Mouse (Mus musculus) hindbrain, embryonic 11.5 days (tissue): ENCODE measurements around the gene Mc3r. TPM values are rescaled to one million over a fixed set of nuclear protein-coding genes. Genes with fewer than 3 reads are reported as not detected.

ENCODE experiments used
- ATAC-seq: fragments of 200-750 bp; cut with Nextera tagmentation; 2 replicates; pipeline ENCODE4 v1.8.0; 2017; ENCODE audit warnings: mild to moderate bottlenecking, moderate TSS enrichment, moderate library complexity; ENCODE audit not compliant: low FRiP score
- DNase-seq: peaks from one replicate; pipeline ENCODE4 v3.0.0-alpha.2; 2015; ENCODE audit warnings: low spot score
- H3K27ac ChIP-seq: fragments of 300-500 bp; sonication (generic); 2 replicates; pipeline ENCODE4 v1.5.1; 2014; ENCODE audit warnings: mild to moderate bottlenecking, low read depth, low read length
- H3K27me3 ChIP-seq: fragments of 300-500 bp; sonication (generic); 2 replicates; pipeline ENCODE4 v1.6.1; 2014; ENCODE audit warnings: mild to moderate bottlenecking, low read length, moderate library complexity, mixed read lengths; ENCODE audit not compliant: control insufficient read depth, insufficient read depth
- H3K36me3 ChIP-seq: fragments of 300-500 bp; sonication (generic); 2 replicates; pipeline ENCODE4 v1.6.1; 2014; ENCODE audit warnings: mild to moderate bottlenecking, low read length, moderate library complexity, mixed read lengths; ENCODE audit not compliant: control insufficient read depth, insufficient read depth
- H3K4me1 ChIP-seq: fragments of 300-500 bp; sonication (generic); replicated peaks from 2 replicates; pipeline ENCODE4 v1.6.1; 2014; ENCODE audit warnings: low read length, mixed read lengths; ENCODE audit not compliant: control insufficient read depth, insufficient read depth
- H3K4me2 ChIP-seq: fragments of 300-500 bp; sonication (generic); replicated peaks from 2 replicates; pipeline ENCODE4 v1.6.1; 2014; ENCODE audit warnings: mild to moderate bottlenecking, low read depth, low read length
- H3K4me3 ChIP-seq: fragments of 300-500 bp; sonication (generic); 2 replicates; pipeline ENCODE4 v1.5.1; 2014; ENCODE audit warnings: low read depth, low read length
- H3K9ac ChIP-seq: fragments of 300-500 bp; sonication (generic); 2 replicates; pipeline ENCODE4 v1.6.1; 2014; ENCODE audit warnings: low read depth, low read length
- H3K9me3 ChIP-seq: fragments of 300-500 bp; sonication (generic); 2 replicates; pipeline ENCODE4 v1.6.1; 2016; ENCODE audit warnings: low read length; ENCODE audit not compliant: control insufficient read depth
- WGBS: fragments of 180-500 bp; shearing (Covaris S2); extraction: QIAGEN DNeasy Blood & Tissue Kit; methylation state at CpG from one replicate; pipeline ENCODE4 v1.1.7; 2014; 5-methylcytosine and 5-hydroxymethylcytosine counted together
- polyA plus RNA-seq: library from polyadenylated mRNA; unstranded; fragments of >200 nt; fragmentation: Nextera tagmentation; extraction: Ambion mirVana; gene quantifications from 2 replicates; pipeline ENCODE4 v1.2.1, GENCODE M21; 2014

The Mc3r gene
- polyA plus RNA-seq, 1 experiment from 2014 or later: not detected

DNA sequence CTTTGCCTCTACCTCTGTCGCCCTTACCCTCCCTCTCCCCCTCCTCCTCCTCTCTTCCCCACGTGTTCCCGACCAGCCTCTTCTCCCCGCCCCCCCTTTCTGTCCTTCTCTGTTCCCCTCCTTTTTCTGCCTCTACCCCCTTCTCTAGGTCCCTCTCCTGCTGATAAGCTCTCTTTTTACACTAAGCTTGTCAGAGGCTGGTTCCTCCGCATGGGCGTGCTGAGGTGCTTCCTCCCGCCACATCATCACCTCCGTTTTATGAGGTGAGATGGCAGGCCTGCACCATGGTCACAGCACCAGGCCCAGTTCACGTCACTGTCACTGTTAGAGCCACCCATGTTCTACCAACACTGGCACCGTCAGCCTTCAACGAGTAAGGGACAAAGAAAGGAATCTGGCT lies 40.7 kb downstream of the Mc3r start:
- 34% methylated on average over 9 of the region's 11 CpGs for WGBS
- H3K4me1 ChIP-seq: no peaks in the 10 kb centered on the region
- H3K9me3 ChIP-seq: no peaks in the 10 kb centered on the region
- H3K9ac ChIP-seq: no peak overlapping the region
- no peak for DNase-seq
- H3K36me3 ChIP-seq: no peaks in the 10 kb centered on the region
- H3K27ac ChIP-seq: no peak overlapping the region
- no peak overlapping the region for H3K4me2 ChIP-seq
- ATAC-seq: no peak
- H3K27me3 ChIP-seq: no peaks in the 10 kb centered on the region
- no peak overlapping the region for H3K4me3 ChIP-seq

DNA sequence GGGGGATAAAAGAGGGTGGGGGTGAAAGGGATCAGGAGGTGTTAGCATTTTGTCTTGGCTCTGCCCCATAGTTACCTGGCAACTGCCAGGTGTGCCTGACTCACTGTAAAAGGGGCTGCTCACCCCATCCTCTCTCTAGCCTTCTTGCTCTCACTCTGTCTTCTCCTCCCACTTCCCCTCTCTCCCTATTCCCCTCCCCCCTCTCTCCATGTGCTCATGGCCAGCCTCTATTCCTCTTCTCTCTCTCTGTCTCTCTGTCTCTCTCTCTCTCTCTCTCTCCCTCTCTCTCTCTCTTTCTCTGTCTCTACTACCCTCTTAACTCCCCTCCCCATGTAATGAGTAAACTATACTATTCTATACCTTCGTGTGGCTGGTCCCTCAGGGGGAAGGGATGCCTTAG lies 41.3 kb downstream of the Mc3r start:
- H3K4me1 ChIP-seq: no peaks in the 10 kb centered on the region

DNA sequence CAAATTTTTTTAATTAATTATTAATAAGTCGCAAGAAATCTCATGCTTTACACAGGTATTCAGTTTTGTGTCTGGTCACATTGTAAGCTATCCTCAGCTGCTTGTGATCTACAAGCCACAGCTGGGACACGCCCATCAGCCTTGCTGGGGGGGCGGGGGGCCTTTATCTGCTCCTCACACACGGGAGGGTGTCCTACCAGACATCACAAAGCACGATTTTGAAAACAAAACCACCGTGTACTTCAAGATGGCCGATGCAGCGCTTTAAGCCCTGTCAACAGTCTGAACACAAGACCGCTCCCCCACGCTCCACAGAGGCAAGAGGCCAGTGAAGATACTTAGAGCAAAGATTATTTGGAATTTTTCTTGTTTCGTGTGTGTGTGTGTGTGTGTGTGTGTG lies 42.2 kb downstream of the Mc3r start:
- Histone ChIP-seq H3K4me2 (no peak overlapping the region), H3K9ac (no peak overlapping the region), H3K4me3 (no peak overlapping the region), H3K27me3 (no peaks in the 10 kb centered on the region), H3K27ac (no peak overlapping the region), H3K36me3 (no peaks in the 10 kb centered on the region), H3K9me3 (no peaks in the 10 kb centered on the region), H3K4me1 (no peaks in the 10 kb centered on the region)
- DNase-seq: no peak
- 84% methylated on average over 11 of the region's 11 CpGs for WGBS
- peak; percentile 43; the same call in 1 of the 2 replicates for ATAC-seq

More for the DNA sequence above, 41.3 kb downstream of the Mc3r start:
- DNase-seq (no peak), ATAC-seq (0 out of 2 replicates have a peak, but pooled peaks have one; percentile 15)
- Histone ChIP-seq H3K4me2 (no peak overlapping the region), H3K27ac (no peak overlapping the region), H3K27me3 (no peaks in the 10 kb centered on the region), H3K36me3 (no peaks in the 10 kb centered on the region), H3K9ac (no peak overlapping the region), H3K4me3 (no peak overlapping the region), H3K9me3 (no peaks in the 10 kb centered on the region)
- WGBS: 16% methylated on average over 1 of the region's 1 CpGs

DNA sequence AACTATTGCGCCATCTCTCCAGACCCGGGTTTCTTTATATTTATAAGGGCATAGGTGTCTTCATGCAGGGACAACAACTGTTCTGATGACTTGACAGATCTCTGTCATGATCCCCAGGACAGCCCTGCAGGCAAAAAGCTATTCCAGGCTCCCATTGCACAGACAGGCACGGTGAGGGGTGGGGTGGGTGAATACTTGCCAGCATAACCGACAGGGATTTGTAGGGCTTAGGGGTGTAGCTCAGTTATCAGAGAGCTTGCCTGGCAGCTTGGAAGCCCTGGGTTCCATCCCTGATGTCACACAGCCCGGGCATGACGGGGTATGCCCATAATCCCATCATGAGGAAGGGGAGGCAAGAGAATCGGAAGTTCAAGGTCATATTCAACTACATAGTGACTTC lies 42.7 kb downstream of the Mc3r start:
- Histone ChIP-seq H3K9ac (no peak overlapping the region), H3K4me3 (no peak overlapping the region), H3K27me3 (no peaks in the 10 kb centered on the region), H3K27ac (no peak overlapping the region), H3K4me1 (no peaks in the 10 kb centered on the region), H3K4me2 (no peak overlapping the region), H3K36me3 (no peaks in the 10 kb centered on the region), H3K9me3 (no peaks in the 10 kb centered on the region)
- ATAC-seq (no peak), DNase-seq (no peak)
- WGBS: 86% methylated on average over 7 of the region's 7 CpGs

DNA sequence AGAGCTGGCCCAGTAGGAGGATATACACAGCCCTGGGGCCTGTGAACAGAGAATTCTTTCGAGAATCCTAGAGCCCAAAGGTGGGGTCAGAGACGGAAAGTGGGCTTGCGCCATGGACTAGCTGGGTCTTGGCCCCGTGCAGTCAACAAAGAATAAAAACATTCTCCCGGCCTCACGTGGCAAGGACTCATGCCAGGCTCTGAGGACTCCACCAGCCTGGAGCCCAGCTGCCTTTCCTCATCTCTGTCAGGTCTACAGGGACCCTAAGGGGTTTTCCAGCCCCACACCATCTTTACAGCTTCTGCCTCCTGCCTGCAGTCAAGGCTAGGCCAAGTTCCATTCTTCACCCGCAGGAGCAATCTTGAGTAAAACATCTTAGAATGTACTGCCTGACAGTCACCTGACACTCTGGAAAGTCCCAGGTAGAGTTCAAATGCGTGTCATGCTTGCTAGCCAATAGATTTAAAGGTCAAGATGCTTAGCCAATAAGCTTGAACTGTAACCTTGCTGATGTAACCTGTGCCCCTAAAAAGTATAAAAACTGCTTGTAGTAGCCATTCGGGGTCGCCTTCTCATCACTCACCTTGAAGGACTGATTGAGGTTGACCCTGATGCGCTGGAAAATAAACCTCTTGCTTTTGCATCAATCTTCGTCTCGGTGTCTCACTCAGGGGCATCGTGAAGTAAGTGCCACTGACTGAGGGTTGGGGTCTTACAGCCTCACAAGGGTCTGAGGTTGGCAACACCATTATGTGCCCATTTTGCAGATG lies 43.6 kb downstream of the Mc3r start:
- no peaks in the 10 kb centered on the region for H3K36me3 ChIP-seq
- no peak overlapping the region for H3K9ac ChIP-seq
- ATAC-seq (no peak), DNase-seq (no peak)
- no peak overlapping the region for H3K4me2 ChIP-seq
- WGBS: 93% methylated on average over 14 of the region's 14 CpGs
- H3K9me3 ChIP-seq: no peaks in the 10 kb centered on the region
- no peak overlapping the region for H3K4me3 ChIP-seq
- H3K4me1 ChIP-seq: no peaks in the 10 kb centered on the region
- H3K27ac ChIP-seq: 0 out of 2 replicates have a peak overlapping the region, but pooled peaks have one; percentile 27
- H3K27me3 ChIP-seq: no peaks in the 10 kb centered on the region

DNA sequence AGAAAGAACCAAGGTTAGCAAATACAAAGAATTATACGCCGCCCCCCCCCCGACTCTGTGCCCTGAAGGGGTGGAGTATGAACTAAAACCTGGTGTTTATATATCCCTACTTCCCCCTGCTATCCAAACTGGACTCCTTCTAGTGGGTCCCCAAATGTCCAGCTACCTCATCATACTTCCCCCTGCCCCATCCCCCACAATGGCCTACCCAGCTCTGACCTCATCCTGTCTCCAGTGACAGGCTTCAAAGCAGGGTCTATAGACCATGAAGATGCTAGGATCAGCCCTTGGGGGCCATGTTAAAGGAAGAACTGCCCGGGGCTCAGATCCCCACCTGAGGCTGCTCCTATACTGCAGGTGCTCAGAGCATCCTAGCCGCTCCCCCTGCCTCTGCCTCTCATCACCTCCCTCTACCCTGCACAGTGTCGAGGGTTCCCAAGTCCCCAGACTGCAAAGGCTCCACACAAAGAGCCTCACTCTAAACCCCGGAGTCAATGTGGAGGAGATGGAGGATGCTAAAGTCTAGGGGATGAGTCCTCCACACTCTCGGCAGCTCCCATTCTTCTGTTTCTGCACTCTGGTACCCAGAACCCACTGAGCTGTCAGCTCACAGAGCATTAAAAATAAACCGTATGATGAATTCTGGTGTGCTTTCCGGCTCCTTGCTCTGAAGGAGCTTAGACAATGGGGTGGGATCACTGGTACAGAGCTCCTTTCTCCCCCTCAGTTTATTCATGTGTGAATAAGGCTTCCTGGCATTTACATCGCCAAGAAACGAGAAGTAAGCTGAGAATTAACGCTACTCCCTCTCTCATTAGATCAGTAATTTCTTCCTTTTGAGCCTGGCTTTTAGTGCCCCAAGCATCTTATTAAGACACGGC lies 44.5 kb downstream of the Mc3r start:
- no peaks in the 10 kb centered on the region for H3K36me3 ChIP-seq
- H3K4me1 ChIP-seq: no peaks in the 10 kb centered on the region
- H3K9me3 ChIP-seq: no peaks in the 10 kb centered on the region
- H3K4me2 ChIP-seq: no peak overlapping the region
- ATAC-seq (0 out of 2 replicates have a peak, but pooled peaks have one; percentile 22), DNase-seq (no peak)
- H3K27ac ChIP-seq: no peak overlapping the region
- no peak overlapping the region for H3K9ac ChIP-seq
- no peaks in the 10 kb centered on the region for H3K27me3 ChIP-seq
- 63% methylated on average over 14 of the region's 14 CpGs for WGBS
- no peak overlapping the region for H3K4me3 ChIP-seq

DNA sequence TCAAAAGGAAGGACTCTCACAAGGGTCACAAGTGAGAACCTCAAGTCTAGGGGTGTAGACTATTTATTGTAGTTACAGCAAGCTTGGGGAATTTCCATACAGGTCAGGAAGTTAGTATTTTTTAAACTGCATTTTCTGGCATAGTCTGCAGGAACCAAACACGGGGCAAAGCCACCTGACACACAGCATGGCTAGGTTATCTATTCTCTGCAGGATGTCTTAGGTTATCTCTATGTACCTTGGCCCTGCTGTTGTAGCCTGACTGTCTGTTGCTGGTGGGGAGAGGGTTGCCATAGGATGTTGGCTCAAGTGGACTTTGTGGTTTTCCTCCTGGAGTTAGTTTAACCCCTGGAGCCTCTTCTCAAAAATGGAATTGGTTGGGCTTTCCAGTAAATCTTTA lies 49.8 kb downstream of the Mc3r start:
- H3K4me1 ChIP-seq: 0 out of 2 replicates have a peak, but pooled peaks cover 3% of the 10 kb centered on the region
- H3K9ac ChIP-seq: no peak overlapping the region
- no peak overlapping the region for H3K27ac ChIP-seq
- H3K4me3 ChIP-seq: no peak overlapping the region
- DNase-seq: no peak
- no peak for ATAC-seq
- no peaks in the 10 kb centered on the region for H3K9me3 ChIP-seq
- no peaks in the 10 kb centered on the region for H3K27me3 ChIP-seq
- no peak overlapping the region for H3K4me2 ChIP-seq
- WGBS: 77% methylated on average over 1 of the region's 1 CpGs
- no peaks in the 10 kb centered on the region for H3K36me3 ChIP-seq

DNA sequence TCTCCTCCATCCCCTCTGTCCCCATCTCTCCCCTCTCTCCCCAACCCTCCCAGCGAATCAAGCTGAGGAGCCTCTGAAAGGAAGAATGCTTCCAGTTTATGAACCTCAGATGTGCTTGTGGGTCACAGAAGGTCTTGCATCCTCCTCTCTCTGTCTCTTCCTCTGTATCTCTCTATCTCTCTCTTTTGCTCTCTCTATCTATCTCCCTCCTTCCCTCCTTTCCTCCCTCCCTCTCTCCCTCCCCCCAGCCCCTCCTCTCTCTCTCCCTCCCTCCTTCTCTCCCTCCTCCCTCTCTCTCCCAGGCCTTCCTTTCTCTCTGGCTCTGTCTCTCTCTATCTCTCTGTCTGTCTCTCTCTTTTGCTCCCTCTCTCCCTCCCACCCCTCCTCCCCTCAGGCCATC lies 50.2 kb downstream of the Mc3r start:
- no peak overlapping the region for H3K9ac ChIP-seq
- no peaks in the 10 kb centered on the region for H3K9me3 ChIP-seq
- DNase-seq (no peak), ATAC-seq (no peak)
- H3K36me3 ChIP-seq: no peaks in the 10 kb centered on the region
- no peak overlapping the region for H3K27ac ChIP-seq
- 50% methylated on average over 1 of the region's 1 CpGs for WGBS
- no peaks in the 10 kb centered on the region for H3K27me3 ChIP-seq
- no peak overlapping the region for H3K4me3 ChIP-seq
- no peak overlapping the region for H3K4me2 ChIP-seq
- H3K4me1 ChIP-seq: 0 out of 2 replicates have a peak, but pooled peaks cover 3% of the 10 kb centered on the region
